Mouse (Mus musculus): Measurements from ENCODE around the gene Olfr20. TPM values are rescaled to one million over a fixed set of nuclear protein-coding genes. Genes with fewer than 3 reads are reported as not detected.

Gene Olfr20
- polyA plus RNA-seq (2014; fragmentation: Illumina TruSeq; extraction: RNeasy Lipid Tissue Mini Kit (QIAGEN cat#74804); ENCODE audit: low replicate concordance) = not detected

DNA sequence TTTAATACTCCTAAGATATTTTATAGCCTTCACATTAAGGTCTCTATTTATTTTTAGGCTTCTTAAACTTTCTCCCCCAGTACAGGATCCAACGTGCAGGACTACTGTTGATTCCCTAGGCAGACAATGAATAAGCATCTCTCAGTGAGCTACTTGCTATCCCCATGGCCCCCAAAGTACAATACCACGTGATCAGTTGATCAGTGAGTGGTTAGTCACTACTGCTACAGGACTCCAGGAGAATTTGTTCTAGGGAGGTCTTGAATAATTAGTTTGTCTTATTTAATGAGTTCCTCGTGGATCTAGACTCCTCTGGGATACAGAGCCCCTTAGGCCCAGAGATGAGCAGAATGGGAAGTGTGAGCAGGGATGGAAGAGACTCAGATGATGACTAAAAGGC is at the start of gene Olfr20:
Gene Olfr20 (plus strand): TSS at position 301 of the 400 bp plus-strand sequence.

DNA sequence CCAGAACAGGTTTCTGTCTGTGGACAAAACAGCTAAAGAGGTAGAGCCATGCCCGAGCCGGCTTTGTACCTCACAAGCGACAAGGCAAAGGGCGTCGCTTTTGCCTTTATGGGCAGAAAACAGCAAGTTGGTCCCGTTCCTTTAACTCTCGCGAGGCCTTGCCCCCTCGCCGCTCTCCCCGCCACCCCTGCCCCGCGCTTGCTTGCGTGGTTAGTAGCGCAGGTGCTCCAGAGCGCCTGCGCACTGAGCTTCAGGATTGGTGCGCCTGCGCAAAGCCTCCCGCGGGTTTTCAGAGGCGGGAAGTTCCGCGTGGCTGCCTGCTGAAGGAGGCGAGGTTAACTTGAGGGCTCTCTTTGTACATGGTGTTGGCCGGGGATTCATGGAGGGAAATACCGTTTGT is 21.1 kb upstream of the Olfr20 start, which contains the start of the genes Aspa, Gm49340 and Spata22:
Gene Aspa (minus strand): TSS at position 155 of the 400 bp plus-strand sequence.
Gene Gm49340 (plus strand): TSS at position 300 of the 400 bp plus-strand sequence.
Gene Spata22 (plus strand): TSS at position 300 of the 400 bp plus-strand sequence.

DNA sequence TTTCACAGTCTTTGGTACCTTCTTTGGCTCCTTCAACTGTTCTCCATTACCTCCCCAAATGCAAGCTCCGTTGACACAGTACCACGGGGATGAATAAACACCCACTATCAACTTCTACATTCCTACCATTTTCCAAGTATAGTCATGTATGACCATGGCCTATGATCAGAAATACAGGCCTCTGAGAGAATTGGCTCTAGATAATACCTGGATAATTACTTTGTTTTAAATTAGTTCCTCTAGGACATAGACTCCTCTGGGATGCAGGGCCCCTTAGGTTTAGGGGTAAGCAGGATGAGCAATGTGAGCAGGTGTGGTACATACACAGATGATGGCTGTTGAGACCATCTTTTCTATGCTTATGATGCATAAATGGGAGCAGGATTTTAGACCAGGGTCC is 20.4 kb downstream of the Olfr20 start, which contains the start of gene Olfr376:
Gene Olfr376 (plus strand): TSS at position 301 of the 400 bp plus-strand sequence.

DNA sequence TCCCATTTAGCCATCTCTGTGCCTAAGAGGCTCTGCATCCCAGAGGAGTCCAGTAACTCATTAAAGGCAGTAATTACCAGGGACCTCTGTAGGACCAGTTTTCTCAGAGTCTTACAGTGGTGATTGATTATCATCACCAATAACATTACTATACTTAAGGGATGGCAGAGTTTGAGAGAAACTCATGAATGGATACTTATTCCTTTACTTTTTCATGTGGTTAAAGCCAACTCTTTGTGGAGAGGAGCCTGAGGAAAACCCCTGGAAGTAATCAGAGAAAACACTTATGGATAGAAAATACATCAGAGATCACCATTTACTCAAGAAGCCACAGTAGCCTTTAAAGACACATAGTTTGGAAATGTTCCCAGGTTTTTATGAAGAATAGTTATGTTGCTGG is 48.9 kb downstream of the Olfr20 start, which contains the start of gene Olfr1:
Gene Olfr1 (minus strand): TSS at position 101 of the 400 bp plus-strand sequence.

Other genes starting within 250 kb of the Olfr20 start
- gene Haspin, start 212.5 kb upstream of the Olfr20 start, polyA plus RNA-seq (2014; fragmentation: Illumina TruSeq; extraction: RNeasy Lipid Tissue Mini Kit (QIAGEN cat#74804); ENCODE audit: low replicate concordance) = 6.0 TPM
- not detected for gene P2rx5, start 190.4 kb upstream of the Olfr20 start, polyA plus RNA-seq (2014; fragmentation: Illumina TruSeq; extraction: RNeasy Lipid Tissue Mini Kit (QIAGEN cat#74804); ENCODE audit: low replicate concordance)
- gene Emc6, start 173.7 kb upstream of the Olfr20 start, polyA plus RNA-seq (2014; fragmentation: Illumina TruSeq; extraction: RNeasy Lipid Tissue Mini Kit (QIAGEN cat#74804); ENCODE audit: low replicate concordance) = 23.2 TPM
- 62.9 TPM for gene Tax1bp3, start 173.7 kb upstream of the Olfr20 start, polyA plus RNA-seq (2014; fragmentation: Illumina TruSeq; extraction: RNeasy Lipid Tissue Mini Kit (QIAGEN cat#74804); ENCODE audit: low replicate concordance)
- gene Ctns, start 151.7 kb upstream of the Olfr20 start, polyA plus RNA-seq (2014; fragmentation: Illumina TruSeq; extraction: RNeasy Lipid Tissue Mini Kit (QIAGEN cat#74804); ENCODE audit: low replicate concordance) = 12.0 TPM
- gene Shpk, start 151.3 kb upstream of the Olfr20 start, polyA plus RNA-seq (2014; fragmentation: Illumina TruSeq; extraction: RNeasy Lipid Tissue Mini Kit (QIAGEN cat#74804); ENCODE audit: low replicate concordance) = 10.2 TPM
- not detected for gene Trpv1, start 116.5 kb upstream of the Olfr20 start, polyA plus RNA-seq (2014; fragmentation: Illumina TruSeq; extraction: RNeasy Lipid Tissue Mini Kit (QIAGEN cat#74804); ENCODE audit: low replicate concordance)
- gene Trpv3, start 83.4 kb upstream of the Olfr20 start, polyA plus RNA-seq (2014; fragmentation: Illumina TruSeq; extraction: RNeasy Lipid Tissue Mini Kit (QIAGEN cat#74804); ENCODE audit: low replicate concordance) = 0.33 TPM
- gene Aspa, start 21.2 kb upstream of the Olfr20 start, polyA plus RNA-seq (2014; fragmentation: Illumina TruSeq; extraction: RNeasy Lipid Tissue Mini Kit (QIAGEN cat#74804); ENCODE audit: low replicate concordance) = 438 TPM
- gene Gm49340, start 21.0 kb upstream of the Olfr20 start, polyA plus RNA-seq (2014; fragmentation: Illumina TruSeq; extraction: RNeasy Lipid Tissue Mini Kit (QIAGEN cat#74804); ENCODE audit: low replicate concordance) = not detected
- 1.3 TPM for gene Spata22, start 21.0 kb upstream of the Olfr20 start, polyA plus RNA-seq (2014; fragmentation: Illumina TruSeq; extraction: RNeasy Lipid Tissue Mini Kit (QIAGEN cat#74804); ENCODE audit: low replicate concordance)
- not detected for gene Olfr376, start 20.5 kb downstream of the Olfr20 start, polyA plus RNA-seq (2014; fragmentation: Illumina TruSeq; extraction: RNeasy Lipid Tissue Mini Kit (QIAGEN cat#74804); ENCODE audit: low replicate concordance)
- not detected for gene Olfr1, start 48.8 kb downstream of the Olfr20 start, polyA plus RNA-seq (2014; fragmentation: Illumina TruSeq; extraction: RNeasy Lipid Tissue Mini Kit (QIAGEN cat#74804); ENCODE audit: low replicate concordance)
- gene Olfr378, start 77.7 kb downstream of the Olfr20 start, polyA plus RNA-seq (2014; fragmentation: Illumina TruSeq; extraction: RNeasy Lipid Tissue Mini Kit (QIAGEN cat#74804); ENCODE audit: low replicate concordance) = not detected
- gene Olfr380, start 106.7 kb downstream of the Olfr20 start, polyA plus RNA-seq (2014; fragmentation: Illumina TruSeq; extraction: RNeasy Lipid Tissue Mini Kit (QIAGEN cat#74804); ENCODE audit: low replicate concordance) = not detected
- not detected for gene Olfr381, start 140.8 kb downstream of the Olfr20 start, polyA plus RNA-seq (2014; fragmentation: Illumina TruSeq; extraction: RNeasy Lipid Tissue Mini Kit (QIAGEN cat#74804); ENCODE audit: low replicate concordance)
- not detected for gene Olfr382, start 166.4 kb downstream of the Olfr20 start, polyA plus RNA-seq (2014; fragmentation: Illumina TruSeq; extraction: RNeasy Lipid Tissue Mini Kit (QIAGEN cat#74804); ENCODE audit: low replicate concordance)
- gene Olfr385, start 242.2 kb downstream of the Olfr20 start, polyA plus RNA-seq (2014; fragmentation: Illumina TruSeq; extraction: RNeasy Lipid Tissue Mini Kit (QIAGEN cat#74804); ENCODE audit: low replicate concordance) = not detected
- not detected for gene Olfr384, start 247.8 kb downstream of the Olfr20 start, polyA plus RNA-seq (2014; fragmentation: Illumina TruSeq; extraction: RNeasy Lipid Tissue Mini Kit (QIAGEN cat#74804); ENCODE audit: low replicate concordance)

All from small intestine, adult 10 weeks (tissue).